Mouse (Mus musculus) megakaryocyte, embryonic 14.5 days (primary cell): Measurements from ENCODE around the gene Cenpv.

Experiments
- FLI1 ChIP-seq: IDR thresholded peaks from 2 replicates; pipeline ENCODE4 v1.6.1; 2012; ENCODE audit warnings: low read length, inconsistent platforms, mixed read lengths
- GATA1 ChIP-seq: IDR thresholded peaks from 3 replicates; pipeline ENCODE4 v1.6.1; 2012; ENCODE audit warnings: mixed read lengths, low read length, inconsistent platforms, borderline replicate concordance

DNA sequence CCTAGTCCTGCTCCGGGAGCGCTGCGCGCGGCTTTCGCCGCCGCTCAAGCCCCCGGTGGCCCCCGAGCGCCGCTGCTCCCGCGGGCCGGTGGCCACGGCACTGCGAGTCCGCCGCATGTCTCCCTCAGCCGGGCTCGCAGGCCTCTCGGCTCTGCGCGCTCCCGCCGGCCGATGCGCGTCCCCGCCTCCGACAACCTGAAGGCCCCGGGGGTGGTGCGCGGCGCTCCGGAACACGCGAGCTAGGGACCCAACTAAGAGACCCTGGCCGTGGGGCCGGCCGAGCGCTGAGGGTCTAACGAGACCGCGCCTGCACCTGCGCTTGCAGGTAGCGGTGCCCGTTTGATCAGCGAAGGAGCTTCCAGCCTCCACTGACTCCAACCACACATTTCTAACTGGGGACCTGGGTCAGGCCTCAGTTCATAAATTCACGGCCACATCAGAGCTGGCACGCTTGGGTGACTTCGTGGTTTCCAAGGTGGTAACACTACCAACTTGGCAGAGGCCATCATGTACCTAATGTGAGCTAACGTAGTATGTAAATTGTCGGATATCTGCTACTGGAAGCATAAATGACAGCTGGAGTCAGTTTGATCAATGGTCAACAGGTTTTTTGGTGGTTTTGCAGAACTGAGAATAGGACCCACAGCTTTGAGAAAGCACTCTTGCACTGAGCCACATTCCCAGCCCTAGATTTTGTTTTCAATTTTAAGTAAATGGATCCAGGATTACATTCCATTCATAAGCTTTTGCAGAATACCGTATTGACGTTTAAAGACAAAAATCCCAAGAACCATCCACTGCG, at the start of gene Cenpv:
- no peak for TF ChIP-seq GATA1
- TF ChIP-seq FLI1, result no peak
